Mouse (Mus musculus): ENCODE results near the gene Tsen34.

DNA sequence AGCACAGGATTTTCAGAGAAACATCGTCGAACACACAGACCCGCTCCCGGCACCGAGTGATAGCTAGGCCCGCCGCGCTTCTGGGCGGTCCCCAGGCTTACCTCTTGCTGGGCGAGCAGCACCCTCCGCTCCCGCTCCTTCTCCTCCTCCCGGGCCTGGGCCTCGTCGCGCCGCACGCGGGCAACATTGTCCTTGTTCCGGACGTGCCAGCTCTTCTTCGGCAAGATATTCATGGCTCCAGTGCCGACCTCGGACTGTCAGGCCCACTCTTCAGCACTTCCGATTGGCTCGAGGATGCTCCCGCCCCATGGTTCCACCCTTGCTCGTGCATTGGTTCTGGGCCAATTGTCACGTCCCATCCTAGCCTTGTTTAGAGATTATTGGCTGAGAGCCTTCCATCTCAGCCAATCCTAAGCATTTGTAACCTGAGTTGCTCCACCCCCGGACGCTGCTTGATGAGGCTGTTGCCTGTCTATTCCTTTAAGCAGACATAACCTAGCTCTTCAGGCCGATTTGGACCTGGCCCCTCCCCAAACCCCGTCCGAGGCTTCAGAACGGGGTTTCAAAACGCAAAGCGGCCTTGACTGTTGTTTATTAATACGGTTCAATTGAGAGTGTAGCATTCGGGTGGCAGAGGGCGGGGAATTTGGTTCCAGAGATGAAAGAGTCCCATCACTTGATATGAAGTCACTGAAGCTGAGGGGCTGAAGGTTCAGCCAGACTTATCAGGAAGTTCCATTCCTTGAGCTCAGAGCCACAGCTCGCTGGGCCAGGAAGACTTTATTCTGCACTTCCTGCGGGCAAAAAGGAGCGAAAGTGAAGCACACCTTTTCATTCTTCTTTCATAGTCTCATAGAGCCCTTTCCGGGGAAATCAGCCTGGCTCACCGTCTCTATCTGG lies 27.2 kb upstream of the Tsen34 start, which contains the start of gene Leng1:
- TF ChIP-seq CTCF (IDR thresholded peaks at IDR 0.05; ENCODE audit: borderline replicate concordance, control insufficient read depth, extremely low read depth, insufficient read depth, low read length, poor library complexity) (peak; percentile 33; the same call in 1 of the 2 replicates), POLR2A (IDR thresholded peaks at IDR 0.05; ENCODE audit: control insufficient read depth, extremely low read depth, insufficient read depth, low read length, poor library complexity) (peak; percentile 70)

All from thymus, adult 2 months (tissue).